Mouse (Mus musculus): ENCODE measurements around the gene Thap2.

DNA sequence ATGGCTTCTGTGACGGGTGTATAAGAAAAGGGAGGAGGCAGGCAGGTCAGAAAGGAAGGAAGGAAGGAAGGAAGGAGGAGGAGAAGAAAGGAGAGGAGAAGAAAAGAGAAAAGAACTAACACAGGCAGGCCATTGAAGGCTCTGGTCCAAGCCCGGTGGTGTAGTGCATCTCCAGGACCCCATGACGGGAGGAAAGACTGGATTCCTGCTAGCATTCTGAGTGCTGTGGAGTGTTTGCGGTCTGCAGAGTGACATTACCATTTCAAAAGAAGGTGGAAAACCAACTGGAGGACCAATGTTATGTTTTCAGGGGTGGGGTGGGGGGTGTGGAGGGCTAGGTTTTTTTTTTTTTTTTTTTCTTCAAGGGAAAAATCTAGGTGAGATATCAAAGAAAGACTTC is 37.7 kb upstream of the Thap2 start:
- TF ChIP-seq ZNF384 (IDR thresholded peaks at IDR 0.05; ENCODE audit: low read depth, low read length) (peak; percentile 84), ZC3H11A (IDR thresholded peaks at IDR 0.05; ENCODE audit: borderline replicate concordance, low read depth, low read length) (no peak), HCFC1 (IDR thresholded peaks at IDR 0.05; ENCODE audit: borderline replicate concordance, insufficient read depth, low read length) (no peak), MAFK (IDR thresholded peaks at IDR 0.05; ENCODE audit: insufficient read depth, low read depth, low read length) (no peak), CHD2 (IDR thresholded peaks at IDR 0.05; ENCODE audit: low read depth, low read length) (no peak)
